Mouse (Mus musculus): ENCODE data around the gene Fbxl12. TPM values are rescaled to one million over a fixed set of nuclear protein-coding genes. Genes with fewer than 3 reads are reported as not detected.

The Fbxl12 gene
- polyA plus RNA-seq, 1 experiment from 2014 or later = 14.1 TPM

DNA sequence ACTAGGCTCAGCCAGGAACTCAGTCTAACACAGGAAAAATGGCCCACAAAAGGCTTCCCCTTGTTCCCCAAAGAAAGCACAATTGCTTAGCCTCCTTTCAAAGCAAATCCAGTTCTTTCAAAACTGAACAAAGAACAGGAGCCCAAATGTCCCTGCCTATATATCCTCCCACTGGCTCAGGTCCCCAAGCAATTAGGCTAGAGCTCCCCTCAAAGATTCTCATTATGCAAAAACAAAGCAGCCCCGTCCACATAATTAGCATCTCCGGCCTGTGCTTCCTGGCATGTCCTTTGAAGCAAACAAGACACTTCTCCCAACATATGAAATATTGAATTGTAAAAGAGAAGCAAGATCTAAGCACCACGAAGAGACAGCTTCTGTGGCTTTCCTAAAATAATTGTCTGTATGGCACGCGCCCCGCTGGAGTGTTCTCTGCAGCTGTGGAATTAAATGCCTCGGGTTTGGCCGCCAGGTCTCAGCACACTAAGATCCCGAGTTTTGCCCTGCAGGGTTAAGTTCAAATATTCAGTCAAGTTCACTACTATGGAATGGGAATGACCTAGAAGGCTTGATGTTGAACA is 35.9 kb upstream of the Fbxl12 start:
- Histone ChIP-seq H3K4me2 (ENCODE audit: low read depth, severe bottlenecking) (no peak overlapping the region), H3K27me3 (ENCODE audit: control insufficient read depth, insufficient read depth, low read length) (no peaks in the 10 kb centered on the region), H3K27ac (replicated peaks; ENCODE audit: low read depth, low read length) (no peak overlapping the region), H3K36me3 (ENCODE audit: control insufficient read depth, insufficient read depth, low read length) (no peaks in the 10 kb centered on the region), H3K4me1 (ENCODE audit: control insufficient read depth, insufficient read depth, low read length) (no peaks in the 10 kb centered on the region), H3K9ac (ENCODE audit: low read length) (no peak overlapping the region), H3K9me3 (ENCODE audit: control insufficient read depth, low read length) (no peaks in the 10 kb centered on the region; the same call in 1 of the 2 replicates), H3K4me3 (ENCODE audit: low read depth, low read length) (no peak overlapping the region)
- WGBS = 81% methylated on average over 9 of the region's 9 CpGs
- no peak for DNase-seq (ENCODE audit: low spot score)
- ATAC-seq (ENCODE audit: insufficient number of reproducible peaks, low FRiP score, low TSS enrichment, low read depth) = no peak

DNA sequence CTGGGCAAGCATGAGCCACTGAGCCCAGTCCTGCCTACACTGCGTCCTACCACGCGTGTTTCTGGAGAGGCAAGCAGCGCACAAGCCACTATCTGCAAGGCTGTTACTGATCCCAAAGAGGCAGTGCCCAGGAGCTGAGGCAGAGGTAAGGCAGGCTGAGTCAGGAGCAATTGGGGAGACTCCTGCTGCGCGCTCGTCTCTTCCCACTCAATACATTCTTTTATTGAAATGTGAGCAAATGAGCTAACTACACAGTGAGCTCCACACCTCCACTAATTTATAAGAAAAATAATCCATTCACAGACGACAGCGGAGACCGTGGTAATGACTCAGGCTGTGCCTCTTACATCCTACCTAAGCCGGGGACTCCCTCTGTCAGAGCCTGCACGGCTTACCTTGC is 33.3 kb upstream of the Fbxl12 start:
- DNase-seq (ENCODE audit: low spot score) (no peak), ATAC-seq (ENCODE audit: insufficient number of reproducible peaks, low FRiP score, low TSS enrichment, low read depth) (no peak)
- Histone ChIP-seq H3K27ac (replicated peaks; ENCODE audit: low read depth, low read length) (no peak overlapping the region), H3K9ac (ENCODE audit: low read length) (no peak overlapping the region), H3K4me1 (ENCODE audit: control insufficient read depth, insufficient read depth, low read length) (no peaks in the 10 kb centered on the region), H3K4me3 (ENCODE audit: low read depth, low read length) (no peak overlapping the region), H3K9me3 (ENCODE audit: control insufficient read depth, low read length) (no peaks in the 10 kb centered on the region; the same call in 1 of the 2 replicates), H3K36me3 (ENCODE audit: control insufficient read depth, insufficient read depth, low read length) (no peaks in the 10 kb centered on the region), H3K4me2 (ENCODE audit: low read depth, severe bottlenecking) (no peak overlapping the region), H3K27me3 (ENCODE audit: control insufficient read depth, insufficient read depth, low read length) (no peaks in the 10 kb centered on the region)
- WGBS = 91% methylated on average over 12 of the region's 12 CpGs

DNA sequence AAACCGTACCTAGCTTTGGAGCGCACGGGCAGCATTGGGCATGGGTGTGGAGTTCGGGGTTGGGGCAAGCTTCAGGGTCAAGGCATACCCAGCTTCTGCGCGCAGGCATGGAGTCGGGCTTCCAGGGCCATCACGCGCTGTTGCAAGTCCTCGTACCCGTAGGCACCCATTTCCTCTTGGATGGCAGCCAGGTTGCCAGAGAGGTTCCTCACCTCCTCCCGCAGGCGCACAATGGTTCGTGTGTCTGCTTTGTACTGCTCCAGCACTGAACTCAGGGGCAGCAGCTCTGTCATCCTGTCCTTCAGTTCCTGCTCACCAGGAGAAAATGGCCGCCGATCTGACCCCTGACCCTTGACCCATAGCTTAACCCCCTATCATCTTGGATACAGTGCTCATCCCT is 27.5 kb upstream of the Fbxl12 start:
- DNase-seq (ENCODE audit: low spot score) (no peak), ATAC-seq (ENCODE audit: insufficient number of reproducible peaks, low FRiP score, low TSS enrichment, low read depth) (no peak)
- no peak overlapping the region for H3K4me3 ChIP-seq (ENCODE audit: low read depth, low read length)
- H3K27me3 ChIP-seq (ENCODE audit: control insufficient read depth, insufficient read depth, low read length) = no peaks in the 10 kb centered on the region
- H3K9ac ChIP-seq (ENCODE audit: low read length) = no peak overlapping the region
- H3K4me1 ChIP-seq (ENCODE audit: control insufficient read depth, insufficient read depth, low read length) = no peaks in the 10 kb centered on the region
- no peaks in the 10 kb centered on the region for H3K9me3 ChIP-seq (ENCODE audit: control insufficient read depth, low read length)
- no peak overlapping the region for H3K4me2 ChIP-seq (ENCODE audit: low read depth, severe bottlenecking)
- H3K27ac ChIP-seq (replicated peaks; ENCODE audit: low read depth, low read length) = no peak overlapping the region
- WGBS = 92% methylated on average over 16 of the region's 16 CpGs
- no peaks in the 10 kb centered on the region for H3K36me3 ChIP-seq (ENCODE audit: control insufficient read depth, insufficient read depth, low read length)

DNA sequence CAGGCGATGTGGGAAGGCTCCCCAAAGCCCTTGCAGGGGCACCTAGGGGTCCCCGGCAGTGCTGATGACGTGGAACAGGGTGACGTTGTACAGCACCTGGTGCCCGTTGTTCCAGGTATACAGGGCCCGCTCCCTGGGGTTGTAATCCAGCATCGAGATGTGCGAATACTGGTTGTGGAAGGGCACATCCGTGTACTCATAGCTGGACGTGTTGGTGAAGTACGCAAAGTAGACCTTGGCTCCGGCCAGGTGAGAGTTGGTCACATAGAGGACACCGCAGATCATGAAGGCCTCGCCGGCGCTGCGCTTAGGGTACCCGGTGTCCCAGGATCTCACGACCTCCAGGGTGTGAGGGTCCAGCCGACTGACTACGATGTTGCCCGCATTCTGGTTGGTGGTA is 23.5 kb upstream of the Fbxl12 start:
- ATAC-seq (ENCODE audit: insufficient number of reproducible peaks, low FRiP score, low TSS enrichment, low read depth) (no peak), DNase-seq (ENCODE audit: low spot score) (no peak)
- H3K9ac ChIP-seq (ENCODE audit: low read length) = no peak overlapping the region
- no peak overlapping the region for H3K4me3 ChIP-seq (ENCODE audit: low read depth, low read length)
- H3K9me3 ChIP-seq (ENCODE audit: control insufficient read depth, low read length) = no peaks in the 10 kb centered on the region
- peaks cover 4% of the 10 kb centered on the region; the same call in 1 of the 2 replicates for H3K36me3 ChIP-seq (ENCODE audit: control insufficient read depth, insufficient read depth, low read length)
- no peaks in the 10 kb centered on the region for H3K27me3 ChIP-seq (ENCODE audit: control insufficient read depth, insufficient read depth, low read length)
- WGBS = 94% methylated on average over 22 of the region's 22 CpGs
- H3K4me2 ChIP-seq (ENCODE audit: low read depth, severe bottlenecking) = no peak overlapping the region
- H3K4me1 ChIP-seq (ENCODE audit: control insufficient read depth, insufficient read depth, low read length) = no peaks in the 10 kb centered on the region
- no peak overlapping the region for H3K27ac ChIP-seq (replicated peaks; ENCODE audit: low read depth, low read length)

DNA sequence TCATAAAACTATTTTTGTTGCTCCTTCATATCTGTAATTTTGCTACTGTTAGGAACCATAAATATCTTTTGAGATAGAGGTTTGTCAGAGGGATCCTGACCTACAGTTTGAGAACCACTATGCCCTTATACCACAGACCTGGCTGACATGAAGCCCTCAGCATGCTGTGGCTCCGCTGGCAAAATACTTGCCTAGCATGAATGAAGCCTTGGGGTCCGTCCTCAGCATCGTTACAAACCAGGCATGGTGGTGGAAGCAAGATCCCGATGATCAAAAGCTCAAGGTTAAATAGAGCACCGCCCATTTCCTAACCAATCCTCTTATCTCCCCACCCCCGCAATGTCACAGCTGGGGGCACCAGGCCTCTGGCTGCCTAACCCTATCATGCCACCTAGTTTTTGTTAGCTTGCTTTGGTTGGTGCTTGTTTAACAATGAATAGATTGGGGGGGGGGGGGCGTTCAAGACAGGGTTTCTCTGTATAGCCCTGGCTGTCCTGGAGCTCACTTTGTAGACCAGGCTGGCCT is 22.0 kb upstream of the Fbxl12 start:
- Histone ChIP-seq H3K4me1 (ENCODE audit: control insufficient read depth, insufficient read depth, low read length) (no peaks in the 10 kb centered on the region), H3K27me3 (ENCODE audit: control insufficient read depth, insufficient read depth, low read length) (no peaks in the 10 kb centered on the region), H3K4me3 (ENCODE audit: low read depth, low read length) (no peak overlapping the region), H3K27ac (replicated peaks; ENCODE audit: low read depth, low read length) (no peak overlapping the region), H3K9ac (ENCODE audit: low read length) (no peak overlapping the region), H3K36me3 (ENCODE audit: control insufficient read depth, insufficient read depth, low read length) (peaks cover 14% of the 10 kb centered on the region), H3K4me2 (ENCODE audit: low read depth, severe bottlenecking) (no peak overlapping the region), H3K9me3 (ENCODE audit: control insufficient read depth, low read length) (no peaks in the 10 kb centered on the region)
- 11% methylated on average over 7 of the region's 7 CpGs for WGBS
- ATAC-seq (ENCODE audit: insufficient number of reproducible peaks, low FRiP score, low TSS enrichment, low read depth) = no peak
- DNase-seq (ENCODE audit: low spot score) = no peak

DNA sequence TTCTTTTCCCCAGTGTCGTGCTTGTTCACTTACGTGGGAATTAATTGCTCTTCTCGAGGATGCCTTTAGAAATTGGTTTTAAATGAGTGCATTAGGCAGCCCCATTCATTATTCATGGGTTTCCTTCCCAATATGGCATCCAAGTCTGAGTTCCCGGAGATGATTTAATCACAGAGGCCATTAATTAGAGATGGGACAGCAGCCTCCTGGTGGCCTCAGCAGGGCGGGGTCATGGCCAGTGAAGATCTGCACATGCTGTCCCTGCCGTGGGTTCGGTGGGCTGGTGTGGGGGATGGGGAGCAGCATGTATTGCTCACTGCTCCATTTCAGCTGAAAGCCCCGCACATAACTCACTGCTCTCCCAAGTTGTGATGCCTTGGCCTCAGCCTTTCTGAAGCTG is 21.4 kb upstream of the Fbxl12 start:
- H3K27me3 ChIP-seq (ENCODE audit: control insufficient read depth, insufficient read depth, low read length) = no peaks in the 10 kb centered on the region
- ATAC-seq (ENCODE audit: insufficient number of reproducible peaks, low FRiP score, low TSS enrichment, low read depth) (no peak), DNase-seq (ENCODE audit: low spot score) (no peak)
- no peaks in the 10 kb centered on the region for H3K9me3 ChIP-seq (ENCODE audit: control insufficient read depth, low read length)
- peaks cover 15% of the 10 kb centered on the region for H3K36me3 ChIP-seq (ENCODE audit: control insufficient read depth, insufficient read depth, low read length)
- H3K9ac ChIP-seq (ENCODE audit: low read length) = no peak overlapping the region
- no peak overlapping the region for H3K4me3 ChIP-seq (ENCODE audit: low read depth, low read length)
- WGBS = 36% methylated on average over 8 of the region's 8 CpGs
- H3K4me2 ChIP-seq (ENCODE audit: low read depth, severe bottlenecking) = no peak overlapping the region
- H3K27ac ChIP-seq (replicated peaks; ENCODE audit: low read depth, low read length) = no peak overlapping the region
- H3K4me1 ChIP-seq (ENCODE audit: control insufficient read depth, insufficient read depth, low read length) = no peaks in the 10 kb centered on the region

DNA sequence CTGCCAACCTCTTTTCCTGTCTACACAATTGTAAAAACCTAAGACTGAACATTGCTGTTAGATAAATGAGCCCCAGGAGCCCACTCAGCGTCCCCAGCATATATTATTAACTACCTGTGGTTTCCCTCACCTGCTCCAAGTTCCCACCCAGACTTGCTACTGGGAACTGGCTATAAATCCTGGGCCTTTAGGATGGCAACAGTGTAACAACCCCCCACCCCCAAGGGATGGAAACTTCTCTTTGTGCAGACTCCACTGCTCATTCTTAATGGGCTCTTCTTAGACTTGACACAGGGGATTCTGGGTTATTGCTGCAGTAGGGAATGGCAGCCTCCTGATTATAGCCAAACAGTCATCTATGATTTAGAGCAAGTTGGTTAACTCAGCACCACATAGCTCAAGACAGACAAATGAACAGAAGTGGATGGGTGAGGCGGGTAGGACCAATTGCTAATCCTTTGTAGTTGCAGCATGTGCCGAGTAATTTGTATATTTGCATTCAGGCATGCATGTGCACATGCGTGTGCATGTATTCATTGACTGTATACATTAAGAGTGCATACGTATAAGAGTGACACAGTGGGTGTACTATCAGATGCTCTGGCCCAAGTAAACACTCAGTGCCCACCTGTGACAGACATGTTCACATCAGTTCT is 20.5 kb upstream of the Fbxl12 start:
- no peak overlapping the region for H3K27ac ChIP-seq (replicated peaks; ENCODE audit: low read depth, low read length)
- H3K36me3 ChIP-seq (ENCODE audit: control insufficient read depth, insufficient read depth, low read length) = peaks cover 19% of the 10 kb centered on the region
- 84% methylated on average over 5 of the region's 5 CpGs for WGBS
- no peak overlapping the region for H3K4me3 ChIP-seq (ENCODE audit: low read depth, low read length)
- ATAC-seq (ENCODE audit: insufficient number of reproducible peaks, low FRiP score, low TSS enrichment, low read depth) (no peak), DNase-seq (ENCODE audit: low spot score) (no peak)
- no peak overlapping the region for H3K4me2 ChIP-seq (ENCODE audit: low read depth, severe bottlenecking)
- no peaks in the 10 kb centered on the region for H3K9me3 ChIP-seq (ENCODE audit: control insufficient read depth, low read length)
- no peak overlapping the region for H3K9ac ChIP-seq (ENCODE audit: low read length)
- no peaks in the 10 kb centered on the region for H3K4me1 ChIP-seq (ENCODE audit: control insufficient read depth, insufficient read depth, low read length)
- H3K27me3 ChIP-seq (ENCODE audit: control insufficient read depth, insufficient read depth, low read length) = no peaks in the 10 kb centered on the region

DNA sequence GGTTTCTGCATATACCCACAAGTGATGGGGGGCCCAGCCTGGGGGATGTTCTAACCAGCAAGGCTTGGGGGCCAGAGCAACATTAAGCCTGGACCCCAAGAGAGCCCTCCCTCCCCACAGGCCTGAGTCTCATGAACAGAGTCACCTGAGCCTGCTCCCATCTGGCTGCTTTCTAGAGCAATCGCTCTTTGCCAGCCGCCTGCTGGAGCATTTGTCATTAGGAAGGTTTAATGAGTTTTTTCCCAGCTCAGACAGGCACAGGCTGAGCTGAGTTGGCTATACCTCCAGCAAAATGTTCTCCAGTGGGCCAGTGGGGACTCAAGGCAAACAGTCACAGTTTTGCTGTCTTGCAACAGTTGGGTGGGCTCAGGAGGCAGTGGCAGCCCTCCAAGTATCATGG is 19.8 kb upstream of the Fbxl12 start:
- peaks cover 22% of the 10 kb centered on the region for H3K36me3 ChIP-seq (ENCODE audit: control insufficient read depth, insufficient read depth, low read length)
- no peak for ATAC-seq (ENCODE audit: insufficient number of reproducible peaks, low FRiP score, low TSS enrichment, low read depth)
- no peak overlapping the region for H3K4me3 ChIP-seq (ENCODE audit: low read depth, low read length)
- H3K4me1 ChIP-seq (ENCODE audit: control insufficient read depth, insufficient read depth, low read length) = no peaks in the 10 kb centered on the region
- no peak overlapping the region for H3K9ac ChIP-seq (ENCODE audit: low read length)
- no peak overlapping the region for H3K4me2 ChIP-seq (ENCODE audit: low read depth, severe bottlenecking)
- no peaks in the 10 kb centered on the region for H3K27me3 ChIP-seq (ENCODE audit: control insufficient read depth, insufficient read depth, low read length)
- no peak overlapping the region for H3K27ac ChIP-seq (replicated peaks; ENCODE audit: low read depth, low read length)
- DNase-seq (ENCODE audit: low spot score) = no peak
- no peaks in the 10 kb centered on the region for H3K9me3 ChIP-seq (ENCODE audit: control insufficient read depth, low read length)
- WGBS = 73% methylated on average over 2 of the region's 2 CpGs

All from limb, embryonic 11.5 days (tissue).